Mouse (Mus musculus) megakaryocyte, embryonic 14.5 days (primary cell): Measurements from ENCODE around the gene Scn1b.

Experiments used
- FLI1 ChIP-seq: IDR thresholded peaks from 2 replicates; pipeline ENCODE4 v1.6.1; 2012; ENCODE audit warnings: low read length, inconsistent platforms, mixed read lengths
- GATA1 ChIP-seq: IDR thresholded peaks from 3 replicates; pipeline ENCODE4 v1.6.1; 2012; ENCODE audit warnings: mixed read lengths, low read length, inconsistent platforms, borderline replicate concordance

DNA sequence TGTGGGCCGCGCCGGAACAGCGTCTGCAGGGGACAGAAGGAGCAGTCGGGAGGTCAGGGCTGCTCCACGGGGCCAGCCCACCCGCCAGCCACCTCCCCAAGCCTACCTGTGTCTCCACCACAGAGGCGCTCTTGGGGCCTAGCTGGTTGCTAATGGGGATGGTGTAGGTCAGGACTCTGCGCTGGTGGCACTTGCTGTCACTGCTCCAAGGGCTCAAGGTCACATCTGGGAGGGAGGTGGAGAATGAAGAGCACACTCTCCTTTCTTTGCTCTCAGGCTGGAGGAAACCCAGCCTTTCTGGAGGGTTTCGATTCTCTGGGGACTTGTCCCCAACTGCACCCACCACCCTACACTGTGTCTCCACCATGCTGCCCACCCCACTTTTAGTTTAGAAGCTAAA lies 8.9 kb upstream of the Scn1b start:
- TF ChIP-seq GATA1: no peak
- TF ChIP-seq FLI1: no peak
